Mouse (Mus musculus): ENCODE measurements around the gene Gnao1.
A peak's percentile ranks its signal among the peaks of the same experiment; 100 is the strongest.

Gene Gnao1

GRCm38 (mm10) chr8:93809686-93810027 lies at the start of gene Gnao1:
Gene Gnao1, plus strand, starts transcription at chr8:93809966.
- no peak for DNase-seq (ENCODE audit: low spot score)

- DNase-seq (ENCODE audit: low spot score), result no peak
Observed at GRCm38 (mm10) chr8:93777605-93778004, 32.2 kb upstream of the Gnao1 start.

DNA sequence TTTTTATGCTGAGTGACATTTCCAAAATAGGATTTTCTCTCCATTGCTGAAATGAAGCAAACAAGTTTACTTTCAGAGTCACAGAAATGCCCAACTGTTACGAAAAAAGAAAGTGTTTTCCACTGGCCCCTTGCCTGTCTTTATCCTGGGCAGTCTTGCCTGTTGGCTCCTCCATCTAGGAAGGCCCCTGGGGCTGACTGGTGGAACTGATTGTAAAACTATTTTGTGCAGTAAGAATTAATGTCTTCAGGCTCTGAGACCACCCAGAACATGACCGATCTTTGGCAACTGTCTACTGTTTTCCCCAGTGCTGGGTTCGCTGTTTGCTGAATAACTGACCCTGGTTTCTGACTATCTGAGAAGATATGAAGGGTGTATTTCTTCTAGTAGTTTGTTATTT lies 540 bp upstream of the Gnao1 start:
- DNase-seq (ENCODE audit: low spot score), result no peak

DNA sequence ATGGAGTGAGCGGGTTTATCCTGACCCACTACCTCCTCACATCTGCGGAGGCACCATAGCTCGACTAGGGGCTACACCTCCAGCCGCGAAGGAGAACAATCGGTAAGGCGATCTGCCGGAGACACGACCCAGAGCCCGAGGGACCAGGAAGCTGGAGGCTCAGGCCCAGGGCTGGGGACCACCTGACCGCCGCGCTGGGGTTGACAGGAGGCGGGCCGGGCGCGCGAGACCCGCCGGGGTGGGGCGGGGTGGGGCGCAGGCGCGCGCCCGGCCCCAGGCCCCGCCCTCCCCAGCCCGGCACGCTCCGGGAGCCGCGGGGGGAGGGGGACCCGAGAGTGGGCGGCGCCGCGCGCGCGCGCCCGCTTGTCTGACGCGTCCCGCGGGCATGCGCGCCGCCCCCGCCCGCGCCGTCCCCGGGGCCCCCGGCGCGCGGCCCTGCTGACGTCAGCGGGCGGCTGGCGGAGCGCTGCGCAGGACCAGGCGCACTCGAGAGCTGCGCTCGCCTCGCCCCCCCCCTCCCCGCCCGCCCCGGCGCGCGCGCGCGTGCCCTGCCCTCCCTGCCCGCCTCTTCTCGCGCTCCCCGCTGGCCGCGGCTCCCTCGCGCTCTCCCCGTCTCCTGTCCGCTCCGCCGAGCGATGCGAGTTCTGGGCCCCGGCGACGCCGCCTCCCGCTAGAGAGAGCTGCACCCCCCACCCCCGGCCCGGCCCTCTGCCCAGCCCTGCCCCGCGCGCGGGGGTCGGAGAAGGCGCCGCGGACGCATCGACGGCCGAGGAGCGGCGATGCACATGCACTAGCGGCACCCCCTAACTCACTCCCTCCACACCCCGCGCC lies 477 bp downstream of the Gnao1 start:
- no peak for DNase-seq (ENCODE audit: low spot score)

GRCm38 (mm10) chr8:93810859-93811602 lies 1.3 kb downstream of the Gnao1 start:
- no peak for DNase-seq (ENCODE audit: low spot score)

GRCm38 (mm10) chr8:93811719-93812475 lies 2.1 kb downstream of the Gnao1 start:
- DNase-seq (ENCODE audit: low spot score), result no peak

GRCm38 (mm10) chr8:93812566-93813404 lies 3.0 kb downstream of the Gnao1 start:
- DNase-seq (ENCODE audit: low spot score), result no peak

DNA sequence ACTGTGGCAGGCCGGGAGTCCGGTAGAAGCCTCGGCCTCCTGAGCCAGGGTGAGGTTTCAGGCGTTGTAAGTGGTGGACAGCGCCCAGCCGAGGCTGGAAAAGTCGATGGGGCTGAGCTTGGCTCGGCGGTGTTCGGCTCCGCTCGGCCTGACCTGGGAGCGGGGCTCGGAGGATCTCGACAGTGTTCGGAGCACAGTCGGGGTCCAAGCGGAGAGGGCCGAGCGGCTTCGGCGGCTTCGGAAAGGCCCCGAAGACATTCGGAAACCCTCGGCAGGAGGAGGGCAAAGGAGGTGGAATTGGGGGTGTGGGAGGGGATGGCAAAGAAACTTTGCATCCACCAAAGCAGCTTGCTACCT lies 3.6 kb downstream of the Gnao1 start:
- DNase-seq (ENCODE audit: low spot score), result peak; percentile 65

GRCm38 (mm10) chr8:93814266-93814665 lies 4.5 kb downstream of the Gnao1 start:
- DNase-seq (ENCODE audit: low spot score), result no peak

- no peak for DNase-seq (ENCODE audit: low spot score)
Observed at GRCm38 (mm10) chr8:93816226-93816625, 6.5 kb downstream of the Gnao1 start.

DNA sequence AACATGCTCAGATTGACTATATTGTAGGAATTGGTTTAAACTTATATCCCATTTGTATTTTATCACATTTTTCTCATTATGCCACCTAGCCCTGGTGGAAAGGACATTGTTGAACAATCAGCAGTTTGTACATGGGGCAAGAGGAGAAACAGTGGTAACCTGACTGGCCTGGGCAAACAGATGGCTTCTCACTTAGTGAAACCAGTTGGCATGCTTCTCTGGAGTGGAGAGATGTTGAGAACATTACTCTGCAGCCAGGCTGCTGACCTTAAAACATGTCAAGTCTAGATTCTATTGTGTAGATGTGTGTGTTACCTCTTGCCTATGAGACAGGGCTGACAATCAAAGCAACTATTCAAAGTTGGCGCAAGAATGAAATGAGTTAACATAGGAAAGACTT lies 7.6 kb downstream of the Gnao1 start:
- no peak for DNase-seq (ENCODE audit: low spot score)

GRCm38 (mm10) chr8:93819929-93820328 lies 10.2 kb downstream of the Gnao1 start:
- no peak for DNase-seq (ENCODE audit: low spot score)

DNA sequence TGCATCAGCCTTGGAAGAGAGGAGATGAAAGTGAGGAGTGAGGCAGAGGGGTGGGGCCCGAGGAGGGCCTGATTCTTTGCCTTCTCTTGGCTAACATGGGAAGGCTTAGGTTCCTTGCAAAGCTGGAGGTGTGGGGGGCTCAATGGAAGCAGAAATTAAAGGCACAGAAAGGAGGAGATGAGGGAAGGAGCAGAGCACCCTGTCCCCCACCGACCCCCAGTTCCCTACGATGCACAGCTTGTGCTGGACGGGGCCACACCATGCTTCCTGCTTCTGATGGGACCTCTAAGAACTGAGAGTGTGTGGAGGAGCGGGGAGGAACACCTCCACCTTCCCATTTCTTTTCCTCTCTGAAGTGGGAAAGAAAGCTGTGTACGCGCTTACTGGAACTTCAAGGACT lies 11.6 kb downstream of the Gnao1 start:
- DNase-seq (ENCODE audit: low spot score), result no peak

DNA sequence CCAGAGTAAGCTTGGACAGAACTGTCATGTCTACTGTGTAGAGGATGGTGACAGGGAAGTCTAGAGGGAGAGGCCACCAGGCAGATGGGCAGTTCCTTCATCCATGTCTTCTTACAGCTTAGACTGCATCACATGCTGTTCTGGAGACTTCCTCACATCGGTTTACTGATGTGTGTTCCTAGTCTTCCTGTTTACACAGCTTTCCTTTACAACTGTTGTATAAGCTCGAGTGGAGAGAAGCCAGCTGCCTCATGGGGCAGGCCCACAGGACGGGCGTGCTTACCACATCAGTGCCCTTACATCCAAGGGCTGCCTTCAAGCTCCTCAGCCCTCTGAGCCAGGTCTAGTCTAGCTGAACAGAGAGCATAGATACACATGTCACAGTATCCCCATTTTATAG lies 15.6 kb downstream of the Gnao1 start:
- no peak for DNase-seq (ENCODE audit: low spot score)

DNA sequence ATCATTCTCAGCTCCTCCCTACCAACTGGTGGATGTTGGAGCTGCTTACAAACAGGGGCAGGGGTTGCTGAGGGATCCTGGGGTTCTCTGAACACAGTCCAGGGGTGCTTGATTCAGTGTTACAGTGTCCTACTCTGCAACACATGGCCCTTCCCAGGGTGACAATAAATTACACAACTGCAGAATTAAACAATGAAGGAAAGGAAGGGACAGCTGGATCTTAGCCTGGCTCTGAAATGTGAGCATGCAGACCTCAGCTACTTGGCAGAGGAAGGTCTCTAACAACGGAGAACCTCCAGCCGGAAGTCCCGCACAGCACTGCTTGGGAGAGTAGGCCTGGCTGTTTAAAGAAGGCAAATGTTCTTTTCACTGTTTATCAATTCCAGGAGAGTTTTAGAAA lies 20.9 kb downstream of the Gnao1 start:
- no peak for DNase-seq (ENCODE audit: low spot score)

DNA sequence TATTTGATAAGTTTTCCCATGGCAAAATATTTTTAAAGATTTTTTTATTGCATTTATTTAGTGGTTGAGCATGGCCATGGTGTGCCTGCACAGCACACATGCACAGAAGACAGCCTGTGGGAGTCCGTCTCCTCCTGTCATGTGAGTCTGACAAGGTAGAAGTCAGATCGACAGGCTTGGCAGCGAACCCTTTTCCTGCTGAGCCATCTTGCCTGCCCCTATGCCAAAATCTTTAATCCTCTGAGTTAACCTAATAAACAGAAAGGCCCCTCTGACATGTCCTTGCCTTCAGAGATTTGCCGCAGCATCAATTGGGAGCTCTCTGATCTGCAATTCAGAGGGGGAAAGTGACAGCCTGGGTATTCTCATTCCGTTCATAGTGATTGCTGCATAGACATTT lies 26.0 kb downstream of the Gnao1 start:
- no peak for DNase-seq (ENCODE audit: low spot score)

- no peak for DNase-seq (ENCODE audit: low spot score)
Observed at GRCm38 (mm10) chr8:93839113-93839512, 29.3 kb downstream of the Gnao1 start.

DNA sequence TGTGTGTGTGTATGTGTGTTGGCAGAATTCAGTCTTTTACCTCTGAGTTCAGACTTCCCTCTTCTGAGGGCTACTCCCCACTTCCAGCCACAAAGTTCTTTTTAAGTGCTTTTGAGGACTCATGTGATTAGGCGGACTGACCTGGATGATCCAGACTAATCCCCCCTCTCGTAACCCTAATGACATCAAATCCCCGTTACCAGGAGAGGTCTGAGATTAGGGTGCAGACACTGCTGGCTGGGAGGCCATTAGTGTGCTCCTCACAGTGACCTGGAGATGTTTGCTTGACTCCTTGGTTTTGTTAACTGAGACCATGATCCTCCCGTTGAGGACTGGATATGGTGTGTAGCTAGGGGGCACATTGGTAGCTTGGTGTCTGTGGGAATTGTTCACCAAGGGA lies 30.7 kb downstream of the Gnao1 start:
- no peak for DNase-seq (ENCODE audit: low spot score)

- DNase-seq (ENCODE audit: low spot score), result no peak
Observed at GRCm38 (mm10) chr8:93840956-93841752, 31.4 kb downstream of the Gnao1 start.

GRCm38 (mm10) chr8:93842574-93842973 lies 32.8 kb downstream of the Gnao1 start:
- DNase-seq (ENCODE audit: low spot score), result no peak

GRCm38 (mm10) chr8:93843858-93844502 lies 34.2 kb downstream of the Gnao1 start:
- no peak for DNase-seq (ENCODE audit: low spot score)
